Mouse (Mus musculus): Measurements from ENCODE around the gene Sco1. TPM values are rescaled to one million over a fixed set of nuclear protein-coding genes. Genes with fewer than 3 reads are reported as not detected.

Sco1 gene
- 1 to 10 TPM; 1.3 to 5.1 TPM for polyA plus RNA-seq (2012; fragmentation: generic; extraction: Trizol)

DNA sequence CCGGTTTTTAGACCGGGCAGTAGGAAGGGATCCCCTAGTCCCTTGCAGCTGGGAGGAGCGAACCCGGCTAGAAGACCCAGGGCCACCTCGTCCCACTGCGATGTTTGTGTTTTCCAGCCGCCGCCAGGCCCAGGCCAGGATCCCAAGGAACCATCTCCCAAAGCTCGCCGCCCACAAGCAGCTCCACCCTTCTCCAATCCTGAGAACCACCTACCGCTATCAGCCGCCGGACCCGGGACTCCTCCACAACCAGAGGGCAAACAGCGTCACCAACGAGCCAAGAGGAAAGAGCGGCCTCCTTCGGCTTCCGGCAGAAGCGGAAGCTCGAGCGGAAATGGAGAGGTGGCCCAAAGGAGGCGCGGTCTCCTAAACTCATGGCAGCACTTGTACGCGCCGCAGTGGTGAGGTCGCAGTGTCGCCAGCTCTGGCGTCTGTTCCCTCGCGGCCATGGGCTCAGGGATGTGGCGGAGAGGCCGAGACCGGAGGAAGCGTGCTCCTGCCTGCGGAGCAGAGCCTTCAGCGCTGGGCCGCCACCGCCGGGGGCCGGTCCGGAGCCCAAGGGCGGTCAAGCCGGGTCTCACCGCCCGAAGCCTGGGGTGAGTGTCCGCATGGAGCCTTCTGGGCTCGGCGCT lies at the start of gene Sco1, which contains the start of gene Adprm:
TSS of gene Sco1 (plus strand) at position 350 of the 632 bp plus-strand sequence.
TSS of gene Adprm (minus strand) at position 274 of the 632 bp plus-strand sequence.

DNA sequence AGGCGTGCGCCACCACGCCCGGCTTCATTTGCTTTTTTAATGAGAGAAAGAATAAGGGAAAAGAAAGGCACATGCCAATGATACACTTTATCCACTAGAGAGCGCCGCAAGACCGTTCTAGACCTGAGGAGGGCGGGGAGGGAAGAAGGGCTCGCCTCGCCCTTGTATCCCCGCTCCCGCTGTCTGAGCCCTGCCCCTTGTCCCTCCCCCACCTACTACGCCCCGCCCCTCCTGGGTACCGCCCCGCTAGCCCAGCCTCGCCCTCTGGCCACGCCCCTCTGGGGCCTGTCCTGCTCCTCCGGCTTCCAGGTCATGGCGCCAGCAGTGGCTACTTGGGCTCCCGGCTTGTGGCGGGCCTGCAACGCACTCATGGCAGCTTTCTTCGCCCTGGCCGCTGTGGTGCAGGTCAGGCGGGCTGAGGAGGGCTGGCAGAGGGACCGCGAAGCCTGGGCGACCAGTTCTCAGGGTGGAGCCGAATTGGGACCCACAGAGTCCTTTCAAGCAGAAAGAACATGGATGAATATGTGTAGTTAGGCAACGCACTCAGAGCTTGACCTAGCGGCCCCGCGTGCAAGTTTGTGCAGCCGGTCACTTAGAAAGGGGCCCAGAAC lies 27.5 kb upstream of the Sco1 start, which contains the start of gene Tmem220:
TSS of gene Tmem220 (plus strand) at position 288 of the 611 bp plus-strand sequence.

DNA sequence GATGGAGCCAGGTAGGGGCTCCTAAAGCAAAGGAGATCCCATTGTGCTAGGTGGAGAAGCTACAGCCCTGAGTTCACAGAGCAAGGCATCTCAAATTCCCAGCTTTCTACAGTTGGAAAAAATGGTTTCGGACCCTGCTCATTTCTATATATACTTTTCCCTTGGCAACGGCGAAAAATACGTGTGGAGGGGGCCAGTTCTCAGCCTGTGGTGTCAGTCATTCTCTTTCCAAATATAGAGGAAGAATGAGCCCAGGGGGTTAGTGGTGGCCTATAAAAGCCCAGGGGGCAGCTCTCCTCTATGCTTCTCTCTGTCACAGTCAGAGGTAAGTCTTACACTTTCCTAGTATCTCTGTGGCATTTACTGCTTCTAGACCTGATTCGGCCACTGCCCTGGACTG lies 25.5 kb downstream of the Sco1 start, which contains the start of gene Myh3:
TSS of gene Myh3 (plus strand) at position 301 of the 400 bp plus-strand sequence.

Other genes starting within 250 kb of the Sco1 start
- gene Pirt, start 140.7 kb upstream of the Sco1 start, polyA plus RNA-seq (2012; fragmentation: generic; extraction: Trizol), result not detected
- not detected for gene Tmem238l, start 96.0 kb upstream of the Sco1 start, polyA plus RNA-seq (2012; fragmentation: generic; extraction: Trizol)
- 1 to 10 TPM in 1 of 2 experiments, under 1 TPM in 1; 0.07 to 2.6 TPM for gene Tmem220, start 27.5 kb upstream of the Sco1 start, polyA plus RNA-seq (2012; fragmentation: generic; extraction: Trizol)
- 10 to 100 TPM in 1 of 2 experiments, 1 to 10 TPM in 1; 3.5 to 19.8 TPM for gene Adprm, start 76 bp upstream of the Sco1 start, polyA plus RNA-seq (2012; fragmentation: generic; extraction: Trizol)
- under 1 TPM in 1 of 2 experiments, not detected in 1; 0.01 TPM for gene Myh3, start 25.6 kb downstream of the Sco1 start, polyA plus RNA-seq (2012; fragmentation: generic; extraction: Trizol)
- gene Myh2, start 118.4 kb downstream of the Sco1 start, polyA plus RNA-seq (2012; fragmentation: generic; extraction: Trizol), result not detected
- gene Myh1, start 147.4 kb downstream of the Sco1 start, polyA plus RNA-seq (2012; fragmentation: generic; extraction: Trizol), result under 1 TPM in 1 of 2 experiments, not detected in 1; 0.01 TPM
- gene Myh4, start 185.4 kb downstream of the Sco1 start, polyA plus RNA-seq (2012; fragmentation: generic; extraction: Trizol), result not detected
- gene Myh8, start 224.5 kb downstream of the Sco1 start, polyA plus RNA-seq (2012; fragmentation: generic; extraction: Trizol), result not detected

Data from C3H10T1/2 (cell line).